Mouse (Mus musculus) c-Kit-positive CD71-positive TER-119-positive erythroid progenitor cells, embryonic 14.5 days (primary cell): ENCODE data around the gene Man2a1.

Experiments
- DNase-seq: peaks from one replicate; pipeline ENCODE4 v3.0.0-alpha.2; 2013; ENCODE audit warnings: low spot score

Man2a1 gene

DNA sequence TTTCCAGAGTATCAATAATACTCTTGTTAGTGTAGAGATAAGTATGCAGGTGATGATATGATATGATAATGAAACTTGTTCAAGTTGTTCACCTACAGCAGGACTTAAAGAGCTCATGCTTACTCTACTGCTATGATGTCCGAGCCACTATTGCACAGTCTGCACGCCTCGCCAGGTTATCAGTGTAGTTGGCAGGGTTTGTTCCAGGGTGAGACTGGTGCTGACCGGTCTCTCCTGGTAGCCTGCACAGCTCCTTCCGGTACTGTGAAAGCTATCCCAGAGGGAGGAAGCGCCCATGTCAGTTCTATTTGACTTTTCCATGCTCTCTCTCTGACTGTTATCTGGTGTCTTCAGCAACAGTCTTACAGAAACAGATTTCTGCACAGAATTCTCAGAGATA is 107.0 kb downstream of the Man2a1 start:
- no peak for DNase-seq

DNA sequence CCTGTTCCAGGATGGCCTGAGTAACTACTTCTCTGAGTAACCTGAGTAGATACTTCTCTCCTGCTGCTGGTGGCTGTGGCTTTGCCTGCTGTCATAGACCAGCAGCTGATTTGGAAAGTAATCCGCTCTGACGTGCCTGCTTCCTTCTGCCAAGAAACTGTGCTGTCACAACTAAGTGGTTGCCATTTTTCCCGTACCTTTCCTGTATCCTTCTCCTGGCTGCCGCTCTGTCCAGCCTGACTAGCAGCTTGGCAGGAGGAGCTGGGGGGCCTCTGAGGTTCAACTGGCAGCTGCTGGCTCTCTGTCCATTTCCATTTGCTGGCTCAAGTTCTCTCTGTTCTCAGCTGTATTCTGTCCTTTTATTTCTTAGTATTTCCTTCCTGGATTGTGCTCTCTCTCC is 115.8 kb downstream of the Man2a1 start:
- no peak for DNase-seq

GRCm38 (mm10) chr17:64719760-64720159 is 119.2 kb downstream of the Man2a1 start:
- no peak for DNase-seq

GRCm38 (mm10) chr17:64721112-64721511 is 120.6 kb downstream of the Man2a1 start:
- no peak for DNase-seq

DNA sequence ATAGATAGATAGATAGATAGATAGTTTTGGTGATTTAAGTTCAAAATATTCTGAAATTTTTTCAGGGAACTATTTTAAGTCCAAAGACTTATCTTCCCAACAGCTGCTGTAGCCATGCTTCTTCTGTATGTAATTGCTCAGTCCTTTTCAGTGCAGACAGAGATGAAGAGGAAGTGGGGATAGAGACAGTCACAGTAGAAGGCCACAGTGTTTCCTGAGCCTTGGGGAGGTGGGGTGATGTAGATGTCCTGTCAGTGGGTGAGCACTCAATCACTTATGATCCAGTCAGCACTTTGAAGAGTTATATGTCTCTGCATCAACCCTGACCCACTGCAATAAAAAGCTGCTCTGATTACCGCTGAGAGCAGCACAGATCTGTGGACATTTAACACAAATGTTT is 122.6 kb downstream of the Man2a1 start:
- no peak for DNase-seq

- no peak for DNase-seq
Measured at GRCm38 (mm10) chr17:64725214-64725613, 124.7 kb downstream of the Man2a1 start.

DNA sequence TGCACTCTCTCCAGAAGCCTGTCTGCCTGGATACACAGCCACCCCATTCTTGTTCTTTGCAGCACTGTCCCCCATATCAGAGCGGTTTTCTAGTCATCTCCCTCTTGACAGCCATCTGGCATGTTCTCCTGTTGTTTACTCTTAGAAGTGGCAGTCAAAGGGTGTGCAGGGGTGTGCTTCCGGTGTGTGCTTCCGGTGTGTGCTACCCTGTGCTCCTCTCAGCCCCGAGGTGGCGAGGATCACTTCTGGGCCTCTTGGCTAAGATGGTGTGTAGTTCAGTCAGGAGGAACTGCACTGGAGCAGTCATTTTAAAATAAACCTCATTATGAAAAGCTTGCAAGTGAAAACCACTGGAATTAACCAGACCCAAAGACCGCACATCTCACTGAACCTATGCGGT is 125.5 kb downstream of the Man2a1 start:
- DNase-seq: no peak

DNA sequence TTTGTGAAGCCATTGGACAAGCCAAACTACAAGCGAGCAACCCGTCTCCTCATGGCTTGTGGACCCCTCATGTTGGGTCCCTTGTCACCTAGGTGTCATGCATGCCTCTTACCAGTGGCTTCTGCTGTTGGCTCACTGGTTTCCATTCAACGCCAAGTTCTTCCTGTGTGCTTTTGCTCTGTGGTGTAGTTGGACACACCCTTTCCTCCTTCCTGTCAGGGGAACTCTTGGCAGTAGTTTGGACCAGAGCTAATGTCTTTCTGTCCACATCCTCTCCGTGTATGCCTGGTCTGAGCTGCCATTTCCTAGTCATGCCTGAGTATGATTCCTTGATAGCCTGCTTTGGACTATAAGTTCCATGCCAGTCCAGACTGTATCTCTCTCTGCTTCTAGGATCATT is 135.0 kb downstream of the Man2a1 start:
- DNase-seq: no peak

GRCm38 (mm10) chr17:64737918-64738317 is 137.4 kb downstream of the Man2a1 start:
- no peak for DNase-seq

- DNase-seq: no peak
Measured at GRCm38 (mm10) chr17:64739129-64739528, 138.6 kb downstream of the Man2a1 start.

DNA sequence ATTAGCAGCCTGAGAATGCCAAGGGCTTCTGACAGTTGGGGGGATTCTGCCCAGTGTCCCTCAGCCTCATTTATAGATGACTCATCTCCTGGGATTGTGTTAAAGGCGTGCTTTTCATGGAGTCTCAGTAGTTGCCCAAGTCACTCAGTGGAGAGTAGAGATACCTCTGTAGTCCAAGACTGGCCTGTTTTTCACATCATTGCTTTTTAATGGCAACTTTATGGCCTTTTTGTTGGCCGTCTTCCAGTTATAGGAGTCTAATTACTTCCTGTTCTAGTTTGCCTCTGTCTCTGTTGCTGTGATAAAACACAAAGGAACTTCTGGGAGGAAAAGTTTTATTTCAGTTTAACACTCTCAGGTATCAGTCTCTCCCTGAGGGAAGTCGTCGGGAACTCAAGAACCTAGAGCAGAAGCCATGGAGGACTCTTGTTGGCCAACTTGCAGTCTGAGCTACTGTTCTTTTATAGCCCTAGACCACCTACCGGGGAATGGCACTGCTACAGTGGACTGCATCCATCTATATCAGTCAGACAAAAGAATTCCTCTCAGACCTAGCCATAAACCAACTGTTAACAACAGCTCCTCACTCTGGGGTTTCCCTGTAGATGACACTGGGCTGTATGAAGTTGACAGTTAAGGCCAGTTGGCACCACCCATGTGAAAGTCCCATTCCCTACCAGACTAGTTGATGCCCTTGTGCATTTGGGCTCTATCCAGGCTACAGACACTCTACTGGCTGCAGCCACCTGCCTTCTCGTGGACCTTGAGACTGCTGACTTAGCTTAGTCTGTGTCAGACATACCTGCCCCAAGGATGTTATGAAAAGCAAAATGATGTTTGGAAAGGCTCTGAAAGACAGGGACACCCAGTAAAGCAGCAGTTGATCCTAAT is 142.4 kb downstream of the Man2a1 start:
- DNase-seq: no peak

- no peak for DNase-seq
Measured at GRCm38 (mm10) chr17:64743606-64744300, 143.2 kb downstream of the Man2a1 start.

DNA sequence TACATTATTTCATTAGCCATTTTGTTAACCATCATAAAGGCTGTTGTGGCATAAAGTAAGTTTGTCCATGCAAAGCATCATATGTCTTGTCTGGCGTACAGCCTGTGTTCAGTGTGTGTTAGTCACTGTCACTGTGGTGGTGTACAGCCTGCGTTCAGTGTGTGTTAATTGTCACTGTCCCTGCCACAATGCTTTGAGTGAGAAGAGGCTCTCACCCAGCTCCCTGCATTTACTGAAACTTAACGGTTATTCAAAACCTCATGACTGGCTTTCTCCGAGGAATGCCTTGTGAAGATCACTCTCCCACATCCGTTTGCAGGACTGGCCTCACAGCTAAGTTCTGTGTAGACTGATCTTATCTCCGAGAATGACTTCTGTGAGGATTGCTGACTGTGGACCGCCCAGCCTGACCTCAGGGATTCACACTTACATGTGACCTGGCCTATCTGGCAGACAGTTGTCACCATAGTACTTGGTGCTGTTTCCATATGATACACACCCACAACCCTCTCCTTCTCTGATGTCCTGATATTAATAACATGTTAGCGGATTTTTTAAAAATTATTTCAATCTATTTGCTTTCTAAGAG is 146.2 kb downstream of the Man2a1 start:
- no peak for DNase-seq

DNA sequence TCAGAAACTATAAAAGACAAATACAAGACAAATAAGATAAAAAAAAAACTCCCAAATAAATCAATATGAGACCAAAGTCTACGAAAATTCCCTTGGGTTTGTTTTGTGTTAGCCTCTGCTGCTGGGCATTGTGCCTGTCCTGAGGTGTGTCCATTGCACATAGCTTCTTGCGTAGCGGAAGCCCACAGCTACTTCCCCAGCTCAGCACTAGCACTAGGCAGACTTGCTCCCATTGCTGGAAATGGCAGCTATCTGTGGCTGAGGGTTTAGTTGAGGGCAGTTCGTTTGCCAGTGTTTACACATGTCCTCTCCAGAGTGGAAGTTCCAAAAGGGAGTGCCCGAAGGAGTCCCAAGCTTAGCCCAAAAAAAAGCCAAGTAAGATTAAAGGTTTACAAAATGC is 146.9 kb downstream of the Man2a1 start:
- no peak for DNase-seq

DNA sequence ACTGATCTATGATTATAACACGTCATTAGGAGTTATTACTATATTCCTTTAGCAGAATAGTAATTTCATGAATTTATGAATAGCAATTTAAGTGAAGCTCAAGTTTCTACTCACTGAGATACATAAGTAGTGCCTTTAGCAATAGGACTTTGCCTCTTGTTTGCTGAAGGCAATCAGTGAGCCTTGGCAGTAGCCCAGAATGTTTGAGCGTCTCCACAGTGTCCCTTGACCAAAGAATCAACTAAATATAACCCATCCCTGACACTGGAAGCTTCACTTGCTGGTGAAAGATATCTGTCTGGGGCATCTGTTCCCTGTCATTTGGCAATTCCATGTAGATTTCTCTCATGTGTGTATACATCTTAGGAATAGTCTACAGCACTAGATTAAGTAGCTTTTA is 147.6 kb downstream of the Man2a1 start:
- DNase-seq: no peak

- DNase-seq: no peak
Measured at GRCm38 (mm10) chr17:64749146-64749545, 148.6 kb downstream of the Man2a1 start.

DNA sequence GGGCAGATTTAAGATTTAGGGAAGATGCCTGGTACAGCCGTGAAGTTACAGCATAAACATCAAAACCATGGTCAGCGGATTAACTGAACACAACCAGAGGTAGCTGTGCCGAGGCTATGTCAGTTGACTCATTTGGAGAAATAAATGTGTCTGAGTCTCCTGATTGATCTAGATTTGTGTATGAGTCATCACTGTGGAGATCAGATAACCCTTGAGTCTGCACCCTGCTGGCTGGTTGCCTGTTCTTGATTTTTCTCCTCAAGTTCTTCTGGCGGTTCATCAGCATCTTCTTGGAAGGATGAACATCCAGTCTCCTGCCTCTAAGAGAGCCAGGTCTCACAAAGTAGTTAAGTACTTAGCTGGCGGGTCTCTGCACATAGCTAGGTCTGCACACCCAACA is 150.7 kb downstream of the Man2a1 start:
- DNase-seq: no peak

GRCm38 (mm10) chr17:64752126-64753019 is 151.8 kb downstream of the Man2a1 start:
- no peak for DNase-seq

DNA sequence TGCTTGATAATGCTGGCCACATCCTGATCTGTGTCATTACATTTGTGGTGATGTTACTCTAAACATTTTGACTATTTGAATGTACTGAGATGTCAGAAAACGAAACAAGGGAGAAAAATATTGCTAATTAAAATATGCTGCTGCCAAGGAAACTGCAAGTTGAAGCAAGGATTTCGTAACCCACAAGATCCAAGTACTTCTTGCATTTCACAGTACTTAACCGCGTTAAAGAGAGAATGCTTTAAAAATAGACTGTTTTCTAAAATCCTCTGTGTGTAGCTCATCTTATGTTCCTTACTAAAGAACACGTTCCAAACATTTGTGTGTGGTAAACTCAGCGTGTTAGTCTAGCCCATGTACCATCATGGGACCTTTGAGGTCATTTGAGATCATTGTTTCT is 153.0 kb downstream of the Man2a1 start:
- no peak for DNase-seq

- no peak for DNase-seq
Measured at GRCm38 (mm10) chr17:64754142-64754863, 153.8 kb downstream of the Man2a1 start.

DNA sequence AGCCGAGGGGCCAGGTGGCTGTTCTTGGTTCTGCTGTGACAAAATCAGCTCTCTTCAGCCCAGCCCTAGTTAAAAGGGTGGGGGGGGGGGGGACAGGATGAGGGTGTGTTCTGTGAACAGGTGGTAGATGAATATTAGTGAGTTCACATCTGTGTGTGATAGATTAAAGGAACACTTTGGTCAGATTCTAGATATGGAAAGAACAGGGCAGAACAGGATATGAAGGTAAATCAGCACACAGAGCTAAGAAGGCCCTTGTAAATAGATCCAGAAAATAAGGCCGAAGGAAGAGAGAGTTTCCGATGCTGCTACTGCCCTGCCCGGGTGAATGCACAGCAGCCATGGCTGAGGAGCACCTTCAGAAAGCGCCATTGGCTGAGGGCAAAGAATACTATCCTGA is 154.7 kb downstream of the Man2a1 start:
- DNase-seq: no peak
